Mouse (Mus musculus): ENCODE results near the gene Smoc2.

The Smoc2 gene

GRCm38 (mm10) chr17:14426481-14426880 lies 147.2 kb downstream of the Smoc2 start:
- no peak for DNase-seq

- DNase-seq, result no peak
These were observed 155.4 kb downstream of the Smoc2 start for GRCm38 (mm10) chr17:14434717-14435116.

- DNase-seq, result no peak
These were observed 166.3 kb downstream of the Smoc2 start for GRCm38 (mm10) chr17:14445611-14446010.

GRCm38 (mm10) chr17:14447275-14447674 lies 168.0 kb downstream of the Smoc2 start:
- DNase-seq, result no peak
